Mouse (Mus musculus): ENCODE data around the gene Lmo3.

- TF ChIP-seq POLR2A (IDR thresholded peaks at IDR 0.05; ENCODE audit: control insufficient read depth, extremely low read depth, insufficient read depth, low read length, poor library complexity) (no peak), CTCF (IDR thresholded peaks at IDR 0.05; ENCODE audit: borderline replicate concordance, control insufficient read depth, extremely low read depth, insufficient read depth, low read length, poor library complexity) (no peak)
Observed at GRCm38 (mm10) chr6:138333991-138334390, 247.8 kb downstream of the Lmo3 start.

Data from thymus, adult 2 months (tissue).